Mouse (Mus musculus): Measurements from ENCODE around the gene Mrgprd.

- TF ChIP-seq POLR2A (IDR thresholded peaks at IDR 0.05; ENCODE audit: control insufficient read depth, low read depth, low read length) (no peak), CTCF (IDR thresholded peaks at IDR 0.05; ENCODE audit: control insufficient read depth, insufficient read depth, insufficient replicate concordance, low read depth, low read length) (peak; percentile 30; the same call in 1 of the 2 replicates)
Measured at GRCm38 (mm10) chr7:145289302-145289701, 25.3 kb upstream of the Mrgprd start.
